Mouse (Mus musculus): Measurements from ENCODE around the gene Abcb5.
A peak's percentile ranks its signal among the peaks of the same experiment; 100 is the strongest.

Abcb5 gene

GRCm38 (mm10) chr12:118848496-118849202 lies 117.6 kb downstream of the Abcb5 start:
- DNase-seq (ENCODE audit: extremely low spot score, low spot score), result peak; percentile 77

GRCm38 (mm10) chr12:118847861-118848495 lies 118.2 kb downstream of the Abcb5 start:
- no peak for DNase-seq (ENCODE audit: extremely low spot score, low spot score)

GRCm38 (mm10) chr12:118847381-118847780 lies 118.8 kb downstream of the Abcb5 start:
- no peak for DNase-seq (ENCODE audit: extremely low spot score, low spot score)

GRCm38 (mm10) chr12:118846649-118847321 lies 119.4 kb downstream of the Abcb5 start:
- DNase-seq (ENCODE audit: extremely low spot score, low spot score), result peak; percentile 80

GRCm38 (mm10) chr12:118846221-118846620 lies 120.0 kb downstream of the Abcb5 start, which contains the start of gene Sp8:
Sp8 (plus strand) TSS chr12:118846329.
- no peak for DNase-seq (ENCODE audit: extremely low spot score, low spot score)

GRCm38 (mm10) chr12:118845351-118845750 lies 120.9 kb downstream of the Abcb5 start:
- DNase-seq (ENCODE audit: extremely low spot score, low spot score), result no peak

- DNase-seq (ENCODE audit: extremely low spot score, low spot score), result no peak
Measured at GRCm38 (mm10) chr12:118844841-118845240, 121.4 kb downstream of the Abcb5 start.

- no peak for DNase-seq (ENCODE audit: extremely low spot score, low spot score)
Measured at GRCm38 (mm10) chr12:118844111-118844510, 122.1 kb downstream of the Abcb5 start.

- peak; percentile 68 for DNase-seq (ENCODE audit: extremely low spot score, low spot score)
Measured at GRCm38 (mm10) chr12:118842671-118843411, 123.4 kb downstream of the Abcb5 start.

- DNase-seq (ENCODE audit: extremely low spot score, low spot score), result no peak
Measured at GRCm38 (mm10) chr12:118841971-118842550, 124.2 kb downstream of the Abcb5 start.

- peak; percentile 30 for DNase-seq (ENCODE audit: extremely low spot score, low spot score)
Measured at GRCm38 (mm10) chr12:118841381-118841922, 124.8 kb downstream of the Abcb5 start.

- DNase-seq (ENCODE audit: extremely low spot score, low spot score), result peak; percentile 62
Measured at GRCm38 (mm10) chr12:118840861-118841260, 125.4 kb downstream of the Abcb5 start.

- DNase-seq (ENCODE audit: extremely low spot score, low spot score), result peak; percentile 36
Measured at GRCm38 (mm10) chr12:118840301-118840700, 125.9 kb downstream of the Abcb5 start.

GRCm38 (mm10) chr12:118839398-118839797 lies 126.8 kb downstream of the Abcb5 start:
- DNase-seq (ENCODE audit: extremely low spot score, low spot score), result no peak

- no peak for DNase-seq (ENCODE audit: extremely low spot score, low spot score)
Measured at GRCm38 (mm10) chr12:118838260-118838659, 128.0 kb downstream of the Abcb5 start.

- no peak for DNase-seq (ENCODE audit: extremely low spot score, low spot score)
Measured at GRCm38 (mm10) chr12:118837361-118837760, 128.9 kb downstream of the Abcb5 start.

- DNase-seq (ENCODE audit: extremely low spot score, low spot score), result peak; percentile 79
Measured at GRCm38 (mm10) chr12:118836411-118837341, 129.5 kb downstream of the Abcb5 start.

- DNase-seq (ENCODE audit: extremely low spot score, low spot score), result no peak
Measured at GRCm38 (mm10) chr12:118829881-118830280, 136.3 kb downstream of the Abcb5 start.
